Mouse (Mus musculus): ENCODE data around the gene Faah. TPM values are rescaled to one million over a fixed set of nuclear protein-coding genes. Genes with fewer than 3 reads are reported as not detected.

Gene Faah
- 8.7 TPM for polyA plus RNA-seq (2014; fragmentation: Illumina TruSeq; extraction: RNeasy Lipid Tissue Mini Kit (QIAGEN cat#74804); ENCODE audit: insufficient read depth, low read depth, low replicate concordance)

GRCm38 (mm10) chr4:116017902-116018746 lies at the start of gene Faah:
Faah (minus strand) TSS chr4:116017926.

GRCm38 (mm10) chr4:116053399-116053961 lies 35.8 kb upstream of the Faah start, which contains the start of gene Nsun4:
Nsun4 (minus strand) TSS chr4:116053876.

DNA sequence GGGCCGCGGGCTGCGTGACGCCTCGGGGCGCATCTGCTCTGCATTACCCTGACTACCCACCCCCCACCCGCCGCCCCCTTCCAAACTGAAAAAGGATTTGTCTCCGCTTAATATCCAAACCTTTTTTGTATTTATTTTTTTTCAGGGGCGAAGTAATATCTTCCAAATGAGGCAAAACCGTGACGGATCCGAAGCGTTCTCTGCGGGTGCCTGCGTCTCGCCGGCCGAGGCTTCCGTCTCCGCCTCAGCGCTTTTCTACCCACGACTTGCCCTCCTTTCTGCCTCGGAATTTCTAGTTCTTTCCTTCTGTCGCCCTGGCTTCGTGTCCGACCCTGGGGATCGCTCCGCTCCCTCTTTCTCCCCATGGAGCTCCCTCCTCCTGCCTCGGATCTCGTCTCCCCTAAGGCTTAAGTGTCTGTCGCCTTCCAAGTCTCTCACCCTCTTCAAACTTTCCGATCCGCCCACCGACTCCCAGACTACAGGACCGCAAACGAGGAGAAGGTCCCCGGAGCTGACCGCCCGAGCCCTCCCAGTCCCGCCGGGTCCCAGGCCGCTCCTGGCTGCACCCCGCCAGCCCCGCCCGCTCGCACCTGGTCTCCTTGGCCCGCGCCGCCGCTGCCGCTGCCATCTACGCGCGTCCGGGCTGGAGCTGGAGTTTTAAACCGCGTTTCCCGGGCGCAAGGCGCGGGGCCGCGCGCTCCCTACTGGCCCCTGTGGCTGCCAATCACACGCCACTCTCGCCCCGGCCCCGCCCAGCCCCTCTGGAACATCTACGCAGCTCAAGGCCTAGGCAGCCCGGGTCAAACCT lies 78.2 kb downstream of the Faah start, which contains the start of gene Dmbx1:
TSS of gene Dmbx1 (minus strand) at position 632 of the 808 bp plus-strand sequence.

Other genes with a start within 250 kb of the Faah start
- not detected for gene Tex38, start 236.9 kb downstream of the Faah start, polyA plus RNA-seq (2014; fragmentation: Illumina TruSeq; extraction: RNeasy Lipid Tissue Mini Kit (QIAGEN cat#74804); ENCODE audit: insufficient read depth, low read depth, low replicate concordance)
- gene Atpaf1, start 233.1 kb downstream of the Faah start, polyA plus RNA-seq (2014; fragmentation: Illumina TruSeq; extraction: RNeasy Lipid Tissue Mini Kit (QIAGEN cat#74804); ENCODE audit: insufficient read depth, low read depth, low replicate concordance) = 16.7 TPM
- gene Mob3c, start 189.8 kb downstream of the Faah start, polyA plus RNA-seq (2014; fragmentation: Illumina TruSeq; extraction: RNeasy Lipid Tissue Mini Kit (QIAGEN cat#74804); ENCODE audit: insufficient read depth, low read depth, low replicate concordance) = 9.3 TPM
- gene Mknk1, start 178.7 kb downstream of the Faah start, polyA plus RNA-seq (2014; fragmentation: Illumina TruSeq; extraction: RNeasy Lipid Tissue Mini Kit (QIAGEN cat#74804); ENCODE audit: insufficient read depth, low read depth, low replicate concordance) = 17.4 TPM
- gene Kncn, start 133.5 kb downstream of the Faah start, polyA plus RNA-seq (2014; fragmentation: Illumina TruSeq; extraction: RNeasy Lipid Tissue Mini Kit (QIAGEN cat#74804); ENCODE audit: insufficient read depth, low read depth, low replicate concordance) = not detected
- not detected for gene 6430628N08Rik, start 127.3 kb downstream of the Faah start, polyA plus RNA-seq (2014; fragmentation: Illumina TruSeq; extraction: RNeasy Lipid Tissue Mini Kit (QIAGEN cat#74804); ENCODE audit: insufficient read depth, low read depth, low replicate concordance)
- gene Dmbx1, start 78.0 kb downstream of the Faah start, polyA plus RNA-seq (2014; fragmentation: Illumina TruSeq; extraction: RNeasy Lipid Tissue Mini Kit (QIAGEN cat#74804); ENCODE audit: insufficient read depth, low read depth, low replicate concordance) = not detected
- gene Nsun4, start 36.0 kb upstream of the Faah start, polyA plus RNA-seq (2014; fragmentation: Illumina TruSeq; extraction: RNeasy Lipid Tissue Mini Kit (QIAGEN cat#74804); ENCODE audit: insufficient read depth, low read depth, low replicate concordance) = 12.6 TPM
- 870 TPM for gene Uqcrh, start 57.1 kb upstream of the Faah start, polyA plus RNA-seq (2014; fragmentation: Illumina TruSeq; extraction: RNeasy Lipid Tissue Mini Kit (QIAGEN cat#74804); ENCODE audit: insufficient read depth, low read depth, low replicate concordance)
- gene Lrrc41, start 57.3 kb upstream of the Faah start, polyA plus RNA-seq (2014; fragmentation: Illumina TruSeq; extraction: RNeasy Lipid Tissue Mini Kit (QIAGEN cat#74804); ENCODE audit: insufficient read depth, low read depth, low replicate concordance) = 15.0 TPM
- 0.28 TPM for gene Rad54l, start 105.8 kb upstream of the Faah start, polyA plus RNA-seq (2014; fragmentation: Illumina TruSeq; extraction: RNeasy Lipid Tissue Mini Kit (QIAGEN cat#74804); ENCODE audit: insufficient read depth, low read depth, low replicate concordance)
- gene Pomgnt1, start 105.9 kb upstream of the Faah start, polyA plus RNA-seq (2014; fragmentation: Illumina TruSeq; extraction: RNeasy Lipid Tissue Mini Kit (QIAGEN cat#74804); ENCODE audit: insufficient read depth, low read depth, low replicate concordance) = 35.4 TPM
- gene Lurap1, start 133.4 kb upstream of the Faah start, polyA plus RNA-seq (2014; fragmentation: Illumina TruSeq; extraction: RNeasy Lipid Tissue Mini Kit (QIAGEN cat#74804); ENCODE audit: insufficient read depth, low read depth, low replicate concordance) = 2.2 TPM
- gene Tspan1, start 149.7 kb upstream of the Faah start, polyA plus RNA-seq (2014; fragmentation: Illumina TruSeq; extraction: RNeasy Lipid Tissue Mini Kit (QIAGEN cat#74804); ENCODE audit: insufficient read depth, low read depth, low replicate concordance) = 84.5 TPM
- not detected for gene 1700042G07Rik, start 155.4 kb upstream of the Faah start, polyA plus RNA-seq (2014; fragmentation: Illumina TruSeq; extraction: RNeasy Lipid Tissue Mini Kit (QIAGEN cat#74804); ENCODE audit: insufficient read depth, low read depth, low replicate concordance)
- gene Gm49337, start 155.5 kb upstream of the Faah start, polyA plus RNA-seq (2014; fragmentation: Illumina TruSeq; extraction: RNeasy Lipid Tissue Mini Kit (QIAGEN cat#74804); ENCODE audit: insufficient read depth, low read depth, low replicate concordance) = not detected
- 4.5 TPM for gene Pik3r3, start 203.7 kb upstream of the Faah start, polyA plus RNA-seq (2014; fragmentation: Illumina TruSeq; extraction: RNeasy Lipid Tissue Mini Kit (QIAGEN cat#74804); ENCODE audit: insufficient read depth, low read depth, low replicate concordance)

Measured in lung, adult 10 weeks (tissue).